Mouse (Mus musculus): ENCODE results near the gene Ccdc158. TPM values are rescaled to one million over a fixed set of nuclear protein-coding genes. Genes with fewer than 3 reads are reported as not detected.
A peak's percentile ranks its signal among the peaks of the same experiment; 100 is the strongest.

Gene Ccdc158
- polyA plus RNA-seq, 1 experiment from 2014 or later, result 0.10 TPM

DNA sequence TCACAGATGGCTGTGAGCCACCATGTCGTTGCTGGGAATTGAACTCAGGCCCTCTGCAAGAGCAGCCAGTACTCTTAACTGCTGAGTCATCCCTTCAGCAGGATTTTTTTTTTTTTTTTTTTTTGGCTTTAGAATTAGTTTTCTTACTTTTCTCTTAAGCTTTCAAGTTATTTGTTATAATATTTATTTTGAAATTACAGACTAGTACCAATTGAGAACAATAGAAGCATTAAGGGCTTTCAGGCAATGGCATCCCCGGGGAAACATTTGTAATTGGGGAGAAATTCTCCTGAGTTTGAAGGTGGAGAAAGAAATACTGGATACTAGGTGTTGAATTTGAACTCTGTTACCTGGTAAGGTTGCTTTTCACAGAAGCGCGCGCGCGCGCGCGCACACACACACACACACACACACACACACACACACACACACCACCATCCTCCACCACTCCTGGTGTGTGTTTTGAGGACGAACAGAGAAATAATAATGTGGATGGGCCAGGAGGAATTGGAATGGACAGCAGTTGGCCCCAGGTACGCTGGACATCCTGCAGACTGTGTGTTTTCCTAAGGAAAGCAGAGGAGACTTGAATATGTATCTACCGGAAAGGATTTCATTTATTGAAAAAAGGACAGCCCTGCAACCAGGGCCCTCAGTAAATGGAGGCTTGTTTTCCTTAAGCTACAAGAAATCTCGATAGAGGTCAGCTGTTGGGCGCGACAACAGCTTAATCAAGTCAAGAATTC lies 9.8 kb upstream of the Ccdc158 start:
- Histone ChIP-seq H3K4me3 (replicated peaks) (no peak overlapping the region), H3K9me3 (replicated peaks) (no peaks in the 10 kb centered on the region), H3K9ac (no peak overlapping the region), H3K4me2 (no peak overlapping the region), H3K4me1 (replicated peaks) (no peaks in the 10 kb centered on the region), H3K27ac (replicated peaks) (no peak overlapping the region), H3K27me3 (peaks cover 49% of the 10 kb centered on the region), H3K36me3 (replicated peaks) (no peaks in the 10 kb centered on the region)
- no peak for ATAC-seq (ENCODE audit: insufficient read depth)
- WGBS (ENCODE audit: insufficient replicate concordance), result 80% methylated on average over 16 of the region's 16 CpGs

DNA sequence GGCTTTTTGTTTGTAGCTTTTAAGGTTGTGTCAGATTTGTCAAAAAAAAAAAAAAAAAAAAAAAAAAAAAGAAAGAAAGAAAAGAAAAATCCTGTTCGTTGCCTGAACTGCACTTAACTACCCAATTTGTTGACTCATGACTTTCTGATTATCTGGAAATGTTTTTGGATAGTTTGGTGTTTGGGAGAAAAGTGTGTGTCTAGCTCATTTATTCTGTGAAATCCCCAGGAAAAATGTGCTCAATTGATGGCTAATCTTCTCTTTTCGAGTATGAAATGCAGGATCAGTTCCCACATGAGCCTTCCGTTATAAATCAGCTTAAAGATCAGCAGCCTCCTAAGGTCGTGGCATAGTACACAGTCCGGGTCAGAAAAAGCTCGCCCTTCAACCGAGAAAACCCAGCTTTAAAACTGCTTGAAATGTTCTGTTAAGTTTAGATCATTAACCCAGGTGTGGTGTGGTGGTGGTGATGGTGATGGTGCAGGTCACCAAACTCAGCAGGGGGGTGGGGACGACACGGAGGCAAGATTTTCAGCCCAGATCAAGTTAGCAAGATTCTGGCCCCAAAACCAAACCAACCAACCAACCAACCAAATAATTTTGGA lies 8.9 kb upstream of the Ccdc158 start:
- H3K4me3 ChIP-seq (replicated peaks), result no peak overlapping the region
- no peaks in the 10 kb centered on the region for H3K4me1 ChIP-seq (replicated peaks)
- WGBS (ENCODE audit: insufficient replicate concordance), result 22% methylated on average over 9 of the region's 9 CpGs
- H3K27ac ChIP-seq (replicated peaks), result no peak overlapping the region
- H3K4me2 ChIP-seq, result peak overlapping the region; percentile 63; the same call in 1 of the 2 replicates
- H3K9me3 ChIP-seq (replicated peaks), result no peaks in the 10 kb centered on the region
- ATAC-seq (ENCODE audit: insufficient read depth), result no peak
- H3K36me3 ChIP-seq (replicated peaks), result no peaks in the 10 kb centered on the region
- no peak overlapping the region for H3K9ac ChIP-seq
- peaks cover 49% of the 10 kb centered on the region for H3K27me3 ChIP-seq

DNA sequence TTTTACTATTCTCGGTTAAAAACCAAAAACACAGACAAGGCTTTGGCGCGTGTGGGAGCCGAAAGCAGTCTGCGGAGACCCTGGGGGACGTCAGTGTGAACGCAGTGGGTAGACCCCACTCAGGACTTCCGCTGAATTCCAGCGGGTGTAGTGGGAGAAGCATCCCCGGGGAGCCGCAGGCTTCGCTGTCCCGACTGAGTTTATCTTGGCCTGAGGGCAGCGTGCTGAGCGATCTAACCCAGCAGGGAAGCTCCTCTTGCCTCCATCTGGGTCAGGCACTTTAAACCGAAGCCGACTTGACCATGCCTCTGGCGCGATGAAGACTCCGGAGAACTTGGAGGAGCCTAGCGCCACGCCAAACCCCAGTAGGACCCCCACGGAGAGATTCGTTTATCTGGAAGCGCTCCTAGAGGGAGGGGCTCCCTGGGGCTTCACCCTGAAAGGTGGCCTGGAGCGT lies 8.3 kb upstream of the Ccdc158 start, which contains the start of gene Shroom3:
TSS of gene Shroom3 (plus strand) at position 85 of the 457 bp plus-strand sequence.
- Histone ChIP-seq H3K27ac (replicated peaks) (no peak within 1 kb of the TSS), H3K36me3 (replicated peaks) (no peaks in the 10 kb centered on the region), H3K4me1 (replicated peaks) (no peaks in the 10 kb centered on the region), H3K9ac (no peak within 1 kb of the TSS), H3K27me3 (peaks cover 49% of the 10 kb centered on the region), H3K9me3 (replicated peaks) (no peaks in the 10 kb centered on the region), H3K4me3 (replicated peaks) (peak within 1 kb of the TSS; percentile 30), H3K4me2 (peak within 1 kb of the TSS; percentile 63)
- no peak for ATAC-seq (ENCODE audit: insufficient read depth)
- 1% methylated on average over 26 of the region's 26 CpGs for WGBS (ENCODE audit: insufficient replicate concordance)

- H3K9ac ChIP-seq, result no peak overlapping the region
- 4% methylated on average over 39 of the region's 39 CpGs for WGBS (ENCODE audit: insufficient replicate concordance)
- ATAC-seq (ENCODE audit: insufficient read depth), result no peak
These were observed 7.7 kb upstream of the Ccdc158 start for GRCm38 (mm10) chr5:92682621-92683348.

GRCm38 (mm10) chr5:92681861-92682260 lies 6.8 kb upstream of the Ccdc158 start:
- Histone ChIP-seq H3K4me1 (replicated peaks) (no peaks in the 10 kb centered on the region), H3K36me3 (replicated peaks) (no peaks in the 10 kb centered on the region), H3K27ac (replicated peaks) (no peak overlapping the region), H3K27me3 (peaks cover 50% of the 10 kb centered on the region), H3K4me2 (no peak overlapping the region), H3K4me3 (replicated peaks) (no peak overlapping the region), H3K9me3 (replicated peaks) (no peaks in the 10 kb centered on the region), H3K9ac (no peak overlapping the region)
- WGBS (ENCODE audit: insufficient replicate concordance), result 84% methylated on average over 10 of the region's 10 CpGs
- ATAC-seq (ENCODE audit: insufficient read depth), result no peak

More at GRCm38 (mm10) chr5:92682621-92683348, 7.7 kb upstream of the Ccdc158 start:
- no peaks in the 10 kb centered on the region for H3K36me3 ChIP-seq (replicated peaks)
- peak overlapping the region; percentile 63 for H3K4me2 ChIP-seq
- H3K4me1 ChIP-seq (replicated peaks), result no peaks in the 10 kb centered on the region
- peak overlapping the region; percentile 30 for H3K4me3 ChIP-seq (replicated peaks)
- no peaks in the 10 kb centered on the region for H3K9me3 ChIP-seq (replicated peaks)
- peaks cover 49% of the 10 kb centered on the region for H3K27me3 ChIP-seq
- no peak overlapping the region for H3K27ac ChIP-seq (replicated peaks)

DNA sequence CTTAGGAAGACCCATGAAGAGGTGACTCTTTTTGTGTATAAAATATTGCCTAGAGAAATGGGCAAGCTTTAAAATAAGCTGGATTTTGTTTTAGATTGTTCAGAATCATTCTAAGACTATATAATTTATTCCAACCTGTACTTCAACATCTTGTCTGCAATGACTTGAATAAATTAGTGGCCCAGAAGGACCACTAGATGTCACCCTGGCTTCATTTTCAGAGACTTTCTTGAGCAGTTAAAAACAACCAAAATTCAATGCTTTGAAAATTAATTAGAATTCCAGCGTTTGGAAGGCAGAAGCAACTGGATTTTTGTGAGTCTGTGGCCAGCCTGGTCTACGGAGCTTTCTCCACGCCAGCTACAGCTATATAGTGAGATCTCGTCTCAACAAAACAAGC lies 4.4 kb upstream of the Ccdc158 start:
- no peak overlapping the region for H3K27ac ChIP-seq (replicated peaks)
- no peak overlapping the region for H3K4me3 ChIP-seq (replicated peaks)
- H3K9me3 ChIP-seq (replicated peaks), result no peaks in the 10 kb centered on the region
- ATAC-seq (ENCODE audit: insufficient read depth), result no peak
- H3K36me3 ChIP-seq (replicated peaks), result no peaks in the 10 kb centered on the region
- no peak overlapping the region for H3K4me2 ChIP-seq
- H3K27me3 ChIP-seq, result peaks cover 39% of the 10 kb centered on the region
- no peak overlapping the region for H3K9ac ChIP-seq
- WGBS (ENCODE audit: insufficient replicate concordance), result 27% methylated on average over 4 of the region's 4 CpGs
- H3K4me1 ChIP-seq (replicated peaks), result peaks cover 14% of the 10 kb centered on the region

GRCm38 (mm10) chr5:92675574-92675920 lies 476 bp upstream of the Ccdc158 start:
- H3K9ac ChIP-seq, result no peak overlapping the region
- WGBS (ENCODE audit: insufficient replicate concordance), result under 1% methylated on average over 9 of the region's 9 CpGs
- no peaks in the 10 kb centered on the region for H3K9me3 ChIP-seq (replicated peaks)
- peak overlapping the region; percentile 67 for H3K4me2 ChIP-seq
- ATAC-seq (ENCODE audit: insufficient read depth), result no peak
- peaks cover 14% of the 10 kb centered on the region for H3K4me1 ChIP-seq (replicated peaks)
- no peak overlapping the region for H3K27ac ChIP-seq (replicated peaks)
- H3K36me3 ChIP-seq (replicated peaks), result no peaks in the 10 kb centered on the region
- peaks cover 3% of the 10 kb centered on the region; the same call in 1 of the 2 replicates for H3K27me3 ChIP-seq
- H3K4me3 ChIP-seq (replicated peaks), result peak overlapping the region; percentile 42

DNA sequence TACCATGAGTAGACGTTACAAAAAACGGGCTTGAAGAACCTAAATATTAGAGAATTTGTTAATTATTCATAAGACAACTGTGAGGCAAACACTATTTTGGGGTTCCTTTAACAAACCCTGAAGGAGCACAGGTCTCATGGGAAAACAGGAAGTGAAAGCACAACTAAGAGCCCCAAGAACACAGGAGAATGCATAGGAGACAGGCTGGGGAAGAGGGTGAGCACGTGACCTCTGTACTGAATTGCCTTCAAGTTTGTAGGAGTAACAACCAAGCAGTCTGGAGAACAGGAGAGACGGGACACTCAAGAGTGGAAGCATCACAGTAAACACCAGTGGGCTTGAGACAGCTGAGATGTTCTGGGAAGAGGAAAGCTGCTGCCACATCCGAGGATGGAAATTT lies 8.2 kb downstream of the Ccdc158 start:
- H3K27me3 ChIP-seq, result no peaks in the 10 kb centered on the region
- H3K4me1 ChIP-seq (replicated peaks), result no peaks in the 10 kb centered on the region
- no peaks in the 10 kb centered on the region for H3K36me3 ChIP-seq (replicated peaks)
- no peak for ATAC-seq (ENCODE audit: insufficient read depth)
- no peak overlapping the region for H3K4me2 ChIP-seq
- no peak overlapping the region for H3K4me3 ChIP-seq (replicated peaks)
- 54% methylated on average over 5 of the region's 5 CpGs for WGBS (ENCODE audit: insufficient replicate concordance)
- no peak overlapping the region for H3K9ac ChIP-seq
- H3K27ac ChIP-seq (replicated peaks), result no peak overlapping the region
- H3K9me3 ChIP-seq (replicated peaks), result no peaks in the 10 kb centered on the region

DNA sequence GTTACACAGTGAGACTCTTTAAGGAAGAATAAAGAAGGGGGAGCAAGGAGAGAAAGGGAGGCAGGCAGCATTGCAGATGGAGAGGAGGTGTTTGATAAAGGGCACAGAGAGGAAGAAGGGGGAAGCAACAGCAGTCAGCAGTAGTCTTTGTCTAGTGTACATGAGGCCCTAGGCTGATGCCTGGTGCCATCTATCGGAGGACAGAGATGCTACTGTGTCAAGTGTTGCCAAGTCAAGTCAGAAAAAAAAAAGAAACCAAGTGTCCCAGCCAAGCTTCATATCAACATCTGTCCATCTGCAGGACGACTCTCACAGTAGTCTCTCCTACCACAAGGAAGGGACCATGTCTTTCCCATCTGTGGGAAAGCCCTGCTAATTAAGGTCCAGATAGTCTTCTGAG lies 10.8 kb downstream of the Ccdc158 start:
- H3K36me3 ChIP-seq (replicated peaks), result no peaks in the 10 kb centered on the region
- no peak overlapping the region for H3K9ac ChIP-seq
- H3K4me1 ChIP-seq (replicated peaks), result no peaks in the 10 kb centered on the region
- no peak overlapping the region for H3K4me3 ChIP-seq (replicated peaks)
- no peak for ATAC-seq (ENCODE audit: insufficient read depth)
- H3K9me3 ChIP-seq (replicated peaks), result no peaks in the 10 kb centered on the region
- H3K4me2 ChIP-seq, result no peak overlapping the region
- WGBS (ENCODE audit: insufficient replicate concordance), result 61% methylated on average over 2 of the region's 2 CpGs
- no peak overlapping the region for H3K27ac ChIP-seq (replicated peaks)
- no peaks in the 10 kb centered on the region for H3K27me3 ChIP-seq

GRCm38 (mm10) chr5:92656256-92656655 lies 18.8 kb downstream of the Ccdc158 start:
- no peak overlapping the region for H3K4me2 ChIP-seq
- no peak overlapping the region for H3K4me3 ChIP-seq (replicated peaks)
- H3K36me3 ChIP-seq (replicated peaks), result no peaks in the 10 kb centered on the region
- no peaks in the 10 kb centered on the region for H3K4me1 ChIP-seq (replicated peaks)
- WGBS (ENCODE audit: insufficient replicate concordance), result 0% methylated on average over 1 of the region's 1 CpGs
- H3K9ac ChIP-seq, result no peak overlapping the region
- no peaks in the 10 kb centered on the region for H3K27me3 ChIP-seq
- H3K27ac ChIP-seq (replicated peaks), result no peak overlapping the region
- no peaks in the 10 kb centered on the region for H3K9me3 ChIP-seq (replicated peaks)
- no peak for ATAC-seq (ENCODE audit: insufficient read depth)

DNA sequence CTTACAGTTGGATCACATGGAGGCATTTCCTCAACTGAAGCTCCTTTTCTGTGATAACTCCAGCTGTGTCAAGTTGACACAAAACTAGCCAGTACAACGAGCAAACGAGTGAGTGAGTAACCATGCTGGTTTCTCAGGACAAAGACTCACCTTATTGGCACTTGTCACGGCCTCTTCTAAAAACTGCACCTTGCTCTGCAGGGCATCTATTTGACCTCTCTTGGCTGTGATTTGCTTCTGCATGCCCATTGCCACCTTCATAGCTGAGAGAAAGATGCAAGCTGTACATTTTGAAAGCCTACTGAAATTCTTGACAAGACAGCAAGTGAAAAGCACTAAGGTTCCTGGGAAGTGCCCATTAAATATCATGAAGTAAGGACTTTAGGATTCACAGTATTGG lies 34.2 kb downstream of the Ccdc158 start:
- H3K36me3 ChIP-seq (replicated peaks), result no peaks in the 10 kb centered on the region
- H3K27ac ChIP-seq (replicated peaks), result no peak overlapping the region
- H3K9me3 ChIP-seq (replicated peaks), result no peaks in the 10 kb centered on the region
- no peak for ATAC-seq (ENCODE audit: insufficient read depth)
- 67% methylated on average over 3 of the region's 3 CpGs for WGBS (ENCODE audit: insufficient replicate concordance)
- H3K4me1 ChIP-seq (replicated peaks), result no peaks in the 10 kb centered on the region
- no peaks in the 10 kb centered on the region for H3K27me3 ChIP-seq
- no peak overlapping the region for H3K4me2 ChIP-seq
- no peak overlapping the region for H3K4me3 ChIP-seq (replicated peaks)
- no peak overlapping the region for H3K9ac ChIP-seq
